In genomic region chr10:78345466-78345865, GRCm38 (mm10) we compare ENCODE assay signal across 15 mouse cellular contexts.
"Had no signal": no experiment of that assay in that cellular context is flagged by ENCODE, and none has a peak within 500 bp of the region (broad histone marks: within the 10 kb centered on the region; RNA-seq: fewer than 3 reads in every experiment).

No protein-coding gene starts in this region.

- H3K4me2 ChIP-seq: limb, embryonic 13.5 days; liver, embryonic 12.5 days; lung, embryonic 14.5 days; midbrain, embryonic 12.5 days; neural tube, embryonic 13.5 days had no signal

- H3K27me3 ChIP-seq: limb, embryonic 13.5 days; midbrain, embryonic 12.5 days; neural tube, embryonic 13.5 days had no signal

- H3K36me3 ChIP-seq: midbrain, embryonic 12.5 days had no signal

- ATAC-seq: hindbrain, embryonic 16.5 days; liver, embryonic 12.5 days; midbrain, embryonic 16.5 days had no signal

- H3K27ac ChIP-seq: limb, embryonic 13.5 days; liver, embryonic 12.5 days; midbrain, embryonic 12.5 days; neural tube, embryonic 13.5 days had no signal

- DNase-seq: left cerebral cortex, postnatal 4 days; lung, embryonic 14.5 days; lung, postnatal 10 days; lung, postnatal 4 days; retina, postnatal 1 day; right cerebral cortex, postnatal 4 days; spleen, adult 18-20 months; thymus, adult 18-20 months; thymus, postnatal 25 days had no signal

- H3K4me3 ChIP-seq: limb, embryonic 13.5 days; liver, embryonic 12.5 days; midbrain, embryonic 12.5 days; neural tube, embryonic 13.5 days had no signal

- H3K9ac ChIP-seq: limb, embryonic 13.5 days; liver, embryonic 12.5 days; lung, embryonic 14.5 days; midbrain, embryonic 12.5 days; neural tube, embryonic 13.5 days had no signal

- H3K9me3 ChIP-seq: limb, embryonic 13.5 days; liver, embryonic 12.5 days; midbrain, embryonic 12.5 days; neural tube, embryonic 13.5 days had no signal
